Mouse (Mus musculus): Measurements from ENCODE around the gene Nhp2. TPM values are rescaled to one million over a fixed set of nuclear protein-coding genes. Genes with fewer than 3 reads are reported as not detected.

Nhp2 gene
- polyA plus RNA-seq, 1 experiment from 2014 or later: 103 TPM

Other genes with a start within 250 kb of the Nhp2 start
- gene Phykpl, start 35.0 kb upstream of the Nhp2 start, polyA plus RNA-seq (2016; fragmentation: Nextera tagmentation; extraction: Ambion mirVana): 14.0 and 16.0 TPM in 2 replicates
- gene Hnrnpab, start 12.9 kb upstream of the Nhp2 start, polyA plus RNA-seq (2016; fragmentation: Nextera tagmentation; extraction: Ambion mirVana): 723 and 728 TPM in 2 replicates
- 50.9 and 53.9 TPM in 2 replicates for gene Rmnd5b, start 16.2 kb downstream of the Nhp2 start, polyA plus RNA-seq (2016; fragmentation: Nextera tagmentation; extraction: Ambion mirVana)
- gene N4bp3, start 31.1 kb downstream of the Nhp2 start, polyA plus RNA-seq (2016; fragmentation: Nextera tagmentation; extraction: Ambion mirVana): 12.4 and 14.9 TPM in 2 replicates
- 0.87 and 0.98 TPM in 2 replicates for gene D930048N14Rik, start 31.2 kb downstream of the Nhp2 start, polyA plus RNA-seq (2016; fragmentation: Nextera tagmentation; extraction: Ambion mirVana)
- 105 and 109 TPM in 2 replicates for gene 0610009B22Rik, start 69.1 kb downstream of the Nhp2 start, polyA plus RNA-seq (2016; fragmentation: Nextera tagmentation; extraction: Ambion mirVana)
- 16.4 and 18.1 TPM in 2 replicates for gene Sec24a, start 143.9 kb downstream of the Nhp2 start, polyA plus RNA-seq (2016; fragmentation: Nextera tagmentation; extraction: Ambion mirVana)
- gene Sar1b, start 144.0 kb downstream of the Nhp2 start, polyA plus RNA-seq (2016; fragmentation: Nextera tagmentation; extraction: Ambion mirVana): 125 and 126 TPM in 2 replicates
- gene Jade2, start 237.9 kb downstream of the Nhp2 start, polyA plus RNA-seq (2016; fragmentation: Nextera tagmentation; extraction: Ambion mirVana): 0.83 and 1.0 TPM in 2 replicates